ENCODE assay signal across 9 mouse cellular contexts in the genomic region with DNA sequence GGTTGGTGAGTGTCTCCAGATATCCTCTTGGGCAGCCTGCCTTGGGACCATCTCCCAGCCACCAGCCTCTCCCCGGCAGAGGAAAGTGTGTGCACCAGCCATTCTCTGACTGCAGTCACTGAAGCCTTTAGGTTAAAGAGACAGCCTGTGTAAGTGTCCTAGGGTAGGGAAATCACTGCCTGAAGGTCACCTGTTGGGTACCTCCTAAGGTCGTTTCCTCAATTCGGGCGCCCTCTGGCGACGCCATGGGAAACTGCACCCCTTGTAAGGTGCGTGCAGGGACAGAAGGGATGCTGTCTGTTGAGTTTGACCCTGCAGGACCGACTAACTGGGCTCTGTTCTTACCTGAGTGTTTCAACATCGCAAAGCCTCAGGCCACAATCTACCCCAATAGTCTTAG.
A peak's percentile ranks its signal among the peaks of the same experiment; 100 is the strongest.
DNase-seq lines count a peak whose midpoint lies in the region; ATAC-seq lines count a peak whose summit lies in the region.
"Had no signal": no experiment of that assay in that cellular context is flagged by ENCODE, and none has a peak within 500 bp of the region (broad histone marks: within the 10 kb centered on the region; RNA-seq: fewer than 3 reads in every experiment).

No protein-coding gene starts in this region.

- intact Hi-C loops in heart, postnatal 36 days (cut with DNase I) = loop anchor here (1.0 to 5.0 kb wide), 4 partner anchors 174 to 559 kb away; no protein-coding TSS in a partner anchor

- H3K4me1 ChIP-seq in heart, embryonic 11.5 days (ENCODE audit: control insufficient read depth, insufficient read depth, low read length) = no peaks in the 10 kb centered on the region
- no peaks in the 10 kb centered on the region for H3K4me1 ChIP-seq in forebrain, embryonic 14.5 days (ENCODE audit: control insufficient read depth, insufficient read depth, low read length)
- H3K4me1 ChIP-seq in midbrain, embryonic 13.5 days (replicated peaks) = no peaks in the 10 kb centered on the region

- H3K9me3 ChIP-seq in heart, embryonic 11.5 days (replicated peaks; ENCODE audit: control insufficient read depth, low read length) = no peaks in the 10 kb centered on the region
- no peaks in the 10 kb centered on the region for H3K9me3 ChIP-seq in forebrain, embryonic 14.5 days (replicated peaks; ENCODE audit: control insufficient read depth, low read length)
- no peaks in the 10 kb centered on the region for H3K9me3 ChIP-seq in midbrain, embryonic 13.5 days

- 13% methylated on average over 9 of the region's 9 CpGs for WGBS in heart, embryonic 11.5 days (ENCODE audit: insufficient replicate concordance)
- WGBS in forebrain, embryonic 14.5 days = 10% methylated on average over 9 of the region's 9 CpGs
- 16% methylated on average over 9 of the region's 9 CpGs for WGBS in midbrain, embryonic 13.5 days

- no peak overlapping the region for H3K4me2 ChIP-seq in heart, embryonic 11.5 days
- H3K4me2 ChIP-seq in forebrain, embryonic 14.5 days (ENCODE audit: low read length) = no peak overlapping the region
- H3K4me2 ChIP-seq in midbrain, embryonic 13.5 days (replicated peaks) = no peak overlapping the region

- H3K9ac ChIP-seq in heart, embryonic 11.5 days (ENCODE audit: low read depth, low read length) = no peak overlapping the region
- no peak overlapping the region for H3K9ac ChIP-seq in forebrain, embryonic 14.5 days (ENCODE audit: low read length)
- no peak overlapping the region for H3K9ac ChIP-seq in midbrain, embryonic 13.5 days (replicated peaks)

- no peak for ATAC-seq in heart, embryonic 11.5 days (replicated peaks; ENCODE audit: insufficient number of reproducible peaks, low FRiP score, low TSS enrichment)
- peak; percentile 34; the same call in 1 of the 2 replicates for ATAC-seq in forebrain, embryonic 14.5 days
- peak; percentile 30; the same call in 1 of the 2 replicates for ATAC-seq in midbrain, embryonic 13.5 days

- H3K27ac ChIP-seq in heart, embryonic 11.5 days (ENCODE audit: low read depth, low read length) = no peak overlapping the region
- no peak overlapping the region for H3K27ac ChIP-seq in forebrain, embryonic 14.5 days (ENCODE audit: low read depth, low read length)
- H3K27ac ChIP-seq in midbrain, embryonic 13.5 days = no peak overlapping the region

- H3K27me3 ChIP-seq in heart, embryonic 11.5 days (ENCODE audit: control insufficient read depth, insufficient read depth, low read length) = no peaks in the 10 kb centered on the region; the same call in 1 of the 2 replicates
- no peaks in the 10 kb centered on the region for H3K27me3 ChIP-seq in forebrain, embryonic 14.5 days (replicated peaks; ENCODE audit: control insufficient read depth, insufficient read depth, low read length)
- H3K27me3 ChIP-seq in midbrain, embryonic 13.5 days = 0 out of 2 replicates have a peak, but pooled peaks cover 5% of the 10 kb centered on the region

- no peaks in the 10 kb centered on the region for H3K36me3 ChIP-seq in heart, embryonic 11.5 days (ENCODE audit: control insufficient read depth, insufficient read depth, low read length)
- no peaks in the 10 kb centered on the region for H3K36me3 ChIP-seq in forebrain, embryonic 14.5 days (ENCODE audit: control insufficient read depth, insufficient read depth, low read length)
- no peaks in the 10 kb centered on the region for H3K36me3 ChIP-seq in midbrain, embryonic 13.5 days
- H3K36me3 ChIP-seq: G1E had no signal

- DNase-seq in heart, adult 11 months = peak; percentile 94
- DNase-seq in c-Kit-positive CD71-positive TER-119-negative erythroid progenitor cells, embryonic 14.5 days (ENCODE audit: low read depth) = peak; percentile 7
- DNase-seq in forebrain, embryonic 14.5 days (ENCODE audit: low spot score) = peak; percentile 80
- DNase-seq in heart, postnatal 36 days = peak; percentile 73 to 80
- DNase-seq in left cerebral cortex, adult 18-20 months (ENCODE audit: low spot score in 2 of 2) = peak; percentile 65 to 78
- peak; percentile 43 to 80 for DNase-seq in spleen, postnatal 4 days (ENCODE audit: low spot score in 2 of 2)

- no peak overlapping the region for H3K4me3 ChIP-seq in heart, embryonic 11.5 days (ENCODE audit: low read depth, low read length)
- H3K4me3 ChIP-seq in forebrain, embryonic 14.5 days (ENCODE audit: low read depth, low read length) = no peak overlapping the region
- H3K4me3 ChIP-seq in midbrain, embryonic 13.5 days (replicated peaks) = no peak overlapping the region

Comparison
In these comparisons a context has a peak if more than half of its experiments do, and no peak if none do; other contexts are left out.
1. DNase-seq: peak in every context shown above with its lines; median percentile 94 in heart, adult 11 months; 80 in forebrain, embryonic 14.5 days; 76 in heart, postnatal 36 days; 72 in left cerebral cortex, adult 18-20 months; 62 in spleen, postnatal 4 days; 7 in c-Kit-positive CD71-positive TER-119-negative erythroid progenitor cells, embryonic 14.5 days.